Mouse (Mus musculus) midbrain, embryonic 12.5 days (tissue): ENCODE results near the gene Hnrnph3. TPM values are rescaled to one million over a fixed set of nuclear protein-coding genes. Genes with fewer than 3 reads are reported as not detected.

Experiments used
- ATAC-seq: fragments of 200-750 bp; cut with Nextera tagmentation; 2 replicates; pipeline ENCODE4 v1.8.0; 2017; ENCODE audit warnings: low read depth, moderate TSS enrichment, moderate library complexity; ENCODE audit not compliant: low FRiP score
- H3K27ac ChIP-seq: fragments of 300-500 bp; sonication (generic); replicated peaks from 2 replicates; pipeline ENCODE4 v1.5.1; 2016; ENCODE audit warnings: mild to moderate bottlenecking
- H3K27me3 ChIP-seq: fragments of 300-500 bp; sonication (generic); 2 replicates; pipeline ENCODE4 v1.6.1; 2016; ENCODE audit warnings: mild to moderate bottlenecking
- H3K36me3 ChIP-seq: fragments of 300-500 bp; sonication (generic); 2 replicates; pipeline ENCODE4 v1.6.1; 2016
- H3K4me1 ChIP-seq: fragments of 300-500 bp; sonication (generic); 2 replicates; pipeline ENCODE4 v1.6.1; 2016
- H3K4me2 ChIP-seq: fragments of 300-500 bp; sonication (generic); replicated peaks from 2 replicates; pipeline ENCODE4 v1.6.1; 2016; ENCODE audit warnings: mild to moderate bottlenecking, moderate library complexity
- H3K4me3 ChIP-seq: fragments of 300-500 bp; sonication (generic); 2 replicates; pipeline ENCODE4 v1.5.1; 2016; ENCODE audit warnings: mild to moderate bottlenecking
- H3K9ac ChIP-seq: fragments of 300-500 bp; sonication (generic); replicated peaks from 2 replicates; pipeline ENCODE4 v1.6.1; 2016; ENCODE audit warnings: mild to moderate bottlenecking, moderate library complexity
- H3K9me3 ChIP-seq: fragments of 300-500 bp; sonication (generic); 2 replicates; pipeline ENCODE4 v1.6.1; 2016; ENCODE audit warnings: mild to moderate bottlenecking
- WGBS: fragments of 180-500 bp; shearing (Covaris S2); methylation state at CpG from one replicate; pipeline ENCODE4 v1.1.7; 2016; 5-methylcytosine and 5-hydroxymethylcytosine counted together
- polyA plus RNA-seq: library from polyadenylated mRNA; unstranded; fragments of >200 nt; fragmentation: Nextera tagmentation; extraction: Ambion mirVana; gene quantifications from 2 replicates; pipeline ENCODE4 v1.2.1, GENCODE M21; 2016

The Hnrnph3 gene
- polyA plus RNA-seq, 1 experiment from 2014 or later = 265 TPM

DNA sequence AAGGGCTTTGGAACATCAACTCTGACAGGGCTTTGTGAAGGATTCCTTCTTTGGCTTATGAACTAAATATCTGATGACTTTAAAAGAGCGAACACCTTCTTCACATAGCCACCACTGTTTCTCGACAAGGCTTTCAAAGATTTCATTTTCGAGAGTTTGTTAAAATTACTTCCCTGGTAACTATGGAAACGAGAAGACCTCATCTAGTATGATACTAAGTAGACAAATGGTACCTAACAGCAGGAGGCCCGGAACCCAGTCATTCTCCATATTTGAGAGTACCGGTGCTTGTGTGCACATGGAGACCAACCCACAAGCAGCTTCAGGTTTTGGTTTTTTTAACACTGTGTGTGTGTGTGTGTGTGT, 2.8 kb upstream of the Hnrnph3 start:
- 25% methylated on average over 6 of the region's 6 CpGs for WGBS
- Histone ChIP-seq H3K4me1 (peaks cover 40% of the 10 kb centered on the region), H3K27ac (peak overlapping the region; percentile 100), H3K9me3 (no peaks in the 10 kb centered on the region), H3K9ac (no peak overlapping the region), H3K4me3 (no peak overlapping the region; the same call in 1 of the 2 replicates), H3K36me3 (no peaks in the 10 kb centered on the region), H3K27me3 (no peaks in the 10 kb centered on the region), H3K4me2 (peak overlapping the region; percentile 73)
- ATAC-seq = no peak

DNA sequence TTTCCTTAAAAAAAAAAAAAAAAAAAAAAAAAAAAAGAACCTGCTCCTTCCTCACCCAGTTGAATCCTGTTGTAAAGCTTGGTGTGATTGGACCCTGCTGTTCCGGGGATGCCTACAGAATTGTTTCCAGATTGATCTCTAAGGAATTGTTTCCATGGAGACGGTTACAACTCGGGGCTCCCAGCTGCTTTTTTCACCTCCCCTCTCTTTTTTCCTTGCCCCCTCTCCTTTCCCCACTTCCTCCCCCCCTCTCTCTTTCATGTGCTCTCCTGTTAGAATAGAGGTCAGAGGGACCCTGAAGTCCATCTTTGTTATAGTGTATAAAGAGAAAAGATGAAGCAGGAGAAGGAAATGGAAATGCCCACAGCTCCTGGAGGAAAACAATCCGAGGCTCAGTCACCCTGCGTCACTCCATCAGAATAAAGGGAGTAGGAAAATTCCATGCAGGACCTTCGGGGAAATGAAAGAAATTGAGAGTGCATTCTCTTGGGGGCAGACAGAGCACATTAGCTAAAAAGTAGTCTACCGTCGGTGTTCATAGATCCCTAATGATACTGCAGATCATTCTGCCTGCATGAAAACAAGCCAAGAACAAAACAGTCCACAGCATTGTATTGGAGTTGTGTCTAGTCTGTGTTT, 2.3 kb upstream of the Hnrnph3 start:
- Histone ChIP-seq H3K4me2 (peak overlapping the region; percentile 73), H3K27ac (peak overlapping the region; percentile 100), H3K9me3 (no peaks in the 10 kb centered on the region), H3K4me1 (peaks cover 45% of the 10 kb centered on the region), H3K27me3 (no peaks in the 10 kb centered on the region), H3K36me3 (no peaks in the 10 kb centered on the region), H3K4me3 (peak overlapping the region; percentile 5; the same call in 1 of the 2 replicates), H3K9ac (no peak overlapping the region)
- peak; percentile 20; the same call in 1 of the 2 replicates for ATAC-seq
- WGBS = 4% methylated on average over 8 of the region's 8 CpGs

- Histone ChIP-seq H3K36me3 (no peaks in the 10 kb centered on the region), H3K4me3 (peak overlapping the region; percentile 81), H3K9me3 (no peaks in the 10 kb centered on the region), H3K27ac (peak overlapping the region; percentile 100), H3K4me2 (peak overlapping the region; percentile 73), H3K27me3 (no peaks in the 10 kb centered on the region), H3K4me1 (peaks cover 52% of the 10 kb centered on the region), H3K9ac (0 out of 2 replicates have a peak overlapping the region, but pooled peaks have one; percentile 37)
- 8% methylated on average over 6 of the region's 6 CpGs for whole genome bisulfite sequencing
- no peak for ATAC-seq
Measured at GRCm38 (mm10) chr10:63025491-63026011, 1.5 kb upstream of the Hnrnph3 start.

DNA sequence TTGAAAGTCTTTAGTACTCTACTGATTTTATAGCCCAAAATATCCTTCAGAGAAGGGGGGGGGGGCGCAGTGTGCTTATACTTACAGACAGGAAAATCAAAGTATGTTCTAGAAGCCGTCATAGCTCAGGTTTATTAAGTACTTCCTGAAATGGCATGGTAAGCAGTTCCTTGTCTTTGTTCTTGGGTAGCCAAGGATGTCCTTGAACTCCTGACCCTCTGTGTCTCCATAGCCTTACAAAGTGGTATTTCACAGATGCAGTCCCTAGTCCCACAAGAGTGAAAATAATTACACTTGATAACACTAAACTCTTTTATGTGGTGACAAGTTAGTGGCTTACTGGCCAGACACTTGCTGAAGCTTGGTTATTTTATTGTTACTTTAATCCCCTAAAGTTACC, 999 bp upstream of the Hnrnph3 start:
- Histone ChIP-seq H3K27me3 (no peaks in the 10 kb centered on the region), H3K9ac (peak overlapping the region; percentile 71; the same call in 1 of the 2 replicates), H3K4me2 (peak overlapping the region; percentile 73), H3K36me3 (no peaks in the 10 kb centered on the region), H3K27ac (peak overlapping the region; percentile 100), H3K9me3 (no peaks in the 10 kb centered on the region), H3K4me3 (peak overlapping the region; percentile 81), H3K4me1 (peaks cover 57% of the 10 kb centered on the region)
- 18% methylated on average over 2 of the region's 2 CpGs for WGBS
- no peak for ATAC-seq

- H3K27me3 ChIP-seq = no peaks in the 10 kb centered on the region
- H3K36me3 ChIP-seq = no peaks in the 10 kb centered on the region
- peak overlapping the region; percentile 100 for H3K27ac ChIP-seq
- peaks cover 59% of the 10 kb centered on the region for H3K4me1 ChIP-seq
- H3K4me2 ChIP-seq = peak overlapping the region; percentile 73
- peak; percentile 25 for ATAC-seq
- H3K4me3 ChIP-seq = peak overlapping the region; percentile 81
- H3K9me3 ChIP-seq = no peaks in the 10 kb centered on the region
- H3K9ac ChIP-seq = peak overlapping the region; percentile 71
- WGBS = 0% methylated on average over 8 of the region's 8 CpGs
Measured at GRCm38 (mm10) chr10:63024580-63024910, 528 bp upstream of the Hnrnph3 start.

GRCm38 (mm10) chr10:63023121-63023748, 782 bp downstream of the Hnrnph3 start:
- peaks cover 56% of the 10 kb centered on the region for H3K4me1 ChIP-seq
- H3K4me3 ChIP-seq = peak overlapping the region; percentile 81
- H3K4me2 ChIP-seq = peak overlapping the region; percentile 73
- peak overlapping the region; percentile 100 for H3K27ac ChIP-seq
- H3K9ac ChIP-seq = peak overlapping the region; percentile 98
- WGBS = under 1% methylated on average over 68 of the region's 68 CpGs
- no peaks in the 10 kb centered on the region for H3K9me3 ChIP-seq
- ATAC-seq = peak; percentile 21
- no peaks in the 10 kb centered on the region for H3K36me3 ChIP-seq
- no peaks in the 10 kb centered on the region for H3K27me3 ChIP-seq

DNA sequence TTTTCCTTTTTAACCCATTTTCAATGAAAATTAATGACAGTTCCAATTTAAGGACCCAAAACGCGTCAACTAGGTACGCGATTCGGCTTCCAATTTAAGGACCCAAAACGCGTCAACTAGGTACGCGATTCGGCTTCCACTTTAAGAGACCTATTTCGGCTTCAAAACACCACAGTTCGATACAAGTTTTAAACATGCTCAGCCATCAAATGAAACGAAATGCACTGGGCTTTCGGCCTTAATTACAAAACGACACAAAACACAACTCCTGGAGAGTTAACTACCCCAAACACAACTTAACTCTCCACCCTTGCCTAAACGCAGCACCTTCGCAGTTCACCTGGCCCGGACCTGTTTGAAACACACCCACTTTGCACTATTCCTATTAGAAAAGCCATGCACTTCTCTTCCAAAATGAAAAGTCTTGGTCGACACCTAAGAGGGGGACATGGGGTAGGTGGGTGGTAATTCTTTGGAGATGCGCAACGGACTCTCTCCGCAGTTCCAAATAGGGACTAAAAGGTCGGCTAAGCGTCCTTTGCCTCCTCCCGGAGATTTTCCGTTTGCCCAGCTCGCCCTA, 1.4 kb downstream of the Hnrnph3 start:
- peak overlapping the region; percentile 73 for H3K4me2 ChIP-seq
- under 1% methylated on average over 27 of the region's 27 CpGs for WGBS
- ATAC-seq = no peak
- H3K4me1 ChIP-seq = peaks cover 59% of the 10 kb centered on the region
- H3K9ac ChIP-seq = peak overlapping the region; percentile 98
- no peaks in the 10 kb centered on the region for H3K9me3 ChIP-seq
- H3K27ac ChIP-seq = peak overlapping the region; percentile 100
- H3K27me3 ChIP-seq = no peaks in the 10 kb centered on the region
- H3K36me3 ChIP-seq = peaks cover 3% of the 10 kb centered on the region; the same call in 1 of the 2 replicates
- H3K4me3 ChIP-seq = peak overlapping the region; percentile 81

DNA sequence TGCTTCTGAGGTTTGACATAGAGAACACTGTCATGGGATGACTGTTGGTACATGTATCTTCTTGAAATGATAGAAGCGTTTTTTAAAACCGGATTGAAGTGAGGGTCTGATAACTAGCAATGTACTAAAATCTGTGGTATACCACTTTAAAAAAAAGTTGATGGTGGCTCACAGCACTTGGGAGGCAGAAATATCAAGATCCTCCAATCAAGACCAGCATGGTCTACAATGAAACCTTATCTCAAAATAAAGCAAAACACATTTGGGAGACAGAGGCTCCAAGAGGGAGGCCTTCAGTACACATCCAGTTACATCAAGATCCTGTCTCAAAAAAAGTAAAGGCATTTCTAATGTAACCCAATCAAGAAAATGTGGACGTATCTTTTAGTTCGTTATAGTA, 2.3 kb downstream of the Hnrnph3 start:
- H3K4me3 ChIP-seq = peak overlapping the region; percentile 81
- peaks cover 13% of the 10 kb centered on the region for H3K36me3 ChIP-seq
- H3K4me1 ChIP-seq = peaks cover 51% of the 10 kb centered on the region
- H3K27ac ChIP-seq = no peak overlapping the region
- H3K9me3 ChIP-seq = no peaks in the 10 kb centered on the region
- ATAC-seq = no peak
- H3K4me2 ChIP-seq = peak overlapping the region; percentile 73
- 52% methylated on average over 4 of the region's 4 CpGs for WGBS
- H3K27me3 ChIP-seq = no peaks in the 10 kb centered on the region
- peak overlapping the region; percentile 98 for H3K9ac ChIP-seq

DNA sequence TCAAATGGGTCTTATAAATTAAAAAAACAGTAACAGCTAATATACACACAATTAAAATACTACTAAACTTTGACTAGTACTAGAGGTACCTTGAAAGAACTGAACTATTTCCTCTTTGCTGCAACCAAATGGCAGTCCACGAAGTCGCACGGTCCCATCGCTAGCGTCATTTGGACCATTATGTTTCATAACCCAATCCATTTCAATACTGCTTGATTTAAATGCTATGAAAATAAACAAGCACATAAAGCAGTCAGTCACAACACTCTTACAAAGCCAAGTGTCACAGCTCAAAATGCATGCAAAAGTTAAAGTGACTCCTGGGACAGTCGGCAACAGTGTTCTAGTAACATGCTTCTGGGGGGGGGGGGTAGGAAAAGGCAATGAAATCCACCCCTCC, 4.7 kb downstream of the Hnrnph3 start:
- WGBS = 90% methylated on average over 6 of the region's 6 CpGs
- no peaks in the 10 kb centered on the region for H3K27me3 ChIP-seq
- H3K4me3 ChIP-seq = no peak overlapping the region
- H3K9me3 ChIP-seq = no peaks in the 10 kb centered on the region
- H3K36me3 ChIP-seq = peaks cover 37% of the 10 kb centered on the region
- no peak overlapping the region for H3K9ac ChIP-seq
- ATAC-seq = no peak
- peak overlapping the region; percentile 21; the same call in 1 of the 2 replicates for H3K4me2 ChIP-seq
- no peak overlapping the region for H3K27ac ChIP-seq
- H3K4me1 ChIP-seq = peaks cover 31% of the 10 kb centered on the region

DNA sequence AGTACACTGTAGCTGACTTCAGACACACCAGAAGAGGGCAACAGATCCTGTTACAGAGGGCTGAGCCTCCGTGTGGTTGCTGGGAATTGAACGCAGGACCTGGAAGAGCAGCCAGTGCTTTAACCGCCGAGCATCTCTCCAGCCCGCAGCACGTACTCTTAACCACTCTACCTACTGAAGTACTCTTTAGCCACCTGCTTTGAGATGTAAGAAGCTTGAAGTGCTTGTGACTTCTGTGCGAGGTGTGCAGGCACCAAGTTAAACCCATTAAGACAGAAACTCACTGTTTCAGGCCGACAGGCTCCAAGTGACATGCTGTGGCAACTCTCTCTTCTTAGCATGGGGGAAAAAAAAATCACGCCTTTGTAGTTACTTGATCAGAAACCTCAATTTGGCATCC, 9.8 kb downstream of the Hnrnph3 start:
- no peak overlapping the region for H3K9ac ChIP-seq
- WGBS = 86% methylated on average over 9 of the region's 9 CpGs
- H3K4me1 ChIP-seq = peaks cover 6% of the 10 kb centered on the region
- H3K4me3 ChIP-seq = no peak overlapping the region
- ATAC-seq = no peak
- no peak overlapping the region for H3K4me2 ChIP-seq
- no peak overlapping the region for H3K27ac ChIP-seq
- no peaks in the 10 kb centered on the region for H3K9me3 ChIP-seq
- no peaks in the 10 kb centered on the region for H3K27me3 ChIP-seq
- H3K36me3 ChIP-seq = peaks cover 84% of the 10 kb centered on the region

DNA sequence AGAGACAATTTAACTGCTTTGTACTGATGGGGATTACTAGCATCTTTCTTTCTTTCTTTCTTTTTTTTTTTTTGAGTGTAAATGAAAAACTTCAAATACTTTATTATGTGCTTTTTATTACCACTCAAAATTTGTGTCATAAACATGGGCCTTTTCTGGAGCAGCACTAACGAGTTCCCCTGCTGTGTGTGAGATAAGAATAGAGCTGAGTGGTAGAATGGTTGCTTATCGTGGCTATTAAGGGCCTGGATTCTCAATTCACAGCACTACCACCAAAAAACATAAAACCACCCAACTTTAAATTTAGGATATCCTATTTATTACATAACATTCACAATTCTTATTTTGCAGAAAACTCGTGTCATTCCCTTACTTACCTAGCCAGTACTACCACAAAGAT, 10.5 kb downstream of the Hnrnph3 start:
- 88% methylated on average over 3 of the region's 3 CpGs for WGBS
- H3K36me3 ChIP-seq = peaks cover 88% of the 10 kb centered on the region

GRCm38 (mm10) chr10:63011556-63011955, 12.5 kb downstream of the Hnrnph3 start:
- ATAC-seq = no peak
- H3K9me3 ChIP-seq = no peaks in the 10 kb centered on the region
- H3K4me1 ChIP-seq = no peaks in the 10 kb centered on the region
- H3K9ac ChIP-seq = no peak overlapping the region
- no peak overlapping the region for H3K27ac ChIP-seq
- no peaks in the 10 kb centered on the region for H3K27me3 ChIP-seq
- H3K4me3 ChIP-seq = no peak overlapping the region
- H3K36me3 ChIP-seq = peaks cover 92% of the 10 kb centered on the region
- 90% methylated on average over 6 of the region's 6 CpGs for WGBS
- no peak overlapping the region for H3K4me2 ChIP-seq

More for the DNA sequence above, 10.5 kb downstream of the Hnrnph3 start:
- Histone ChIP-seq H3K27ac (no peak overlapping the region), H3K27me3 (no peaks in the 10 kb centered on the region), H3K4me3 (no peak overlapping the region), H3K9ac (no peak overlapping the region), H3K4me2 (no peak overlapping the region), H3K9me3 (no peaks in the 10 kb centered on the region), H3K4me1 (0 out of 2 replicates have a peak, but pooled peaks cover 3% of the 10 kb centered on the region)
- no peak for ATAC-seq
